Mouse (Mus musculus): ENCODE data around the gene Acox3. TPM values are rescaled to one million over a fixed set of nuclear protein-coding genes. Genes with fewer than 3 reads are reported as not detected.

Acox3 gene
- polyA plus RNA-seq, 1 experiment from 2014 or later = 10.3 TPM

GRCm38 (mm10) chr5:35557946-35558621 is 24.8 kb upstream of the Acox3 start:
- Histone ChIP-seq H3K9me3 (no peaks in the 10 kb centered on the region), H3K36me3 (replicated peaks) (peaks cover 86% of the 10 kb centered on the region), H3K4me3 (no peak overlapping the region), H3K27ac (no peak overlapping the region), H3K4me1 (no peaks in the 10 kb centered on the region), H3K27me3 (ENCODE audit: poor library complexity, severe bottlenecking) (no peaks in the 10 kb centered on the region)
- DNase-seq (ENCODE audit: extremely low spot score, low spot score) = no peak
- 75% methylated on average over 13 of the region's 13 CpGs for whole genome bisulfite sequencing

- Histone ChIP-seq H3K36me3 (replicated peaks) (peaks cover 95% of the 10 kb centered on the region), H3K4me3 (no peak overlapping the region), H3K9me3 (no peaks in the 10 kb centered on the region), H3K4me1 (no peaks in the 10 kb centered on the region), H3K27ac (no peak overlapping the region), H3K27me3 (ENCODE audit: poor library complexity, severe bottlenecking) (no peaks in the 10 kb centered on the region)
- WGBS = 88% methylated on average over 8 of the region's 8 CpGs
- DNase-seq (ENCODE audit: extremely low spot score, low spot score) = no peak
These were observed 23.4 kb upstream of the Acox3 start for GRCm38 (mm10) chr5:35559447-35559846.

GRCm38 (mm10) chr5:35562616-35563015 is 20.2 kb upstream of the Acox3 start:
- WGBS = 94% methylated on average over 2 of the region's 2 CpGs
- Histone ChIP-seq H3K4me1 (no peaks in the 10 kb centered on the region), H3K4me3 (no peak overlapping the region), H3K27me3 (ENCODE audit: poor library complexity, severe bottlenecking) (no peaks in the 10 kb centered on the region), H3K9me3 (no peaks in the 10 kb centered on the region), H3K27ac (no peak overlapping the region), H3K36me3 (replicated peaks) (peaks cover 100% of the 10 kb centered on the region)
- DNase-seq (ENCODE audit: extremely low spot score, low spot score) = no peak

- DNase-seq (ENCODE audit: extremely low spot score, low spot score) = peak; percentile 84
- no peaks in the 10 kb centered on the region for H3K4me1 ChIP-seq
- H3K4me3 ChIP-seq = no peak overlapping the region
- H3K27me3 ChIP-seq (ENCODE audit: poor library complexity, severe bottlenecking) = no peaks in the 10 kb centered on the region
- H3K9me3 ChIP-seq = no peaks in the 10 kb centered on the region
- peaks cover 100% of the 10 kb centered on the region for H3K36me3 ChIP-seq (replicated peaks)
- 0% methylated on average over 1 of the region's 1 CpGs for WGBS
- H3K27ac ChIP-seq = no peak overlapping the region
These were observed 19.4 kb upstream of the Acox3 start for GRCm38 (mm10) chr5:35563449-35563848.

- Histone ChIP-seq H3K9me3 (no peaks in the 10 kb centered on the region), H3K27me3 (ENCODE audit: poor library complexity, severe bottlenecking) (no peaks in the 10 kb centered on the region), H3K4me1 (no peaks in the 10 kb centered on the region), H3K36me3 (replicated peaks) (peaks cover 99% of the 10 kb centered on the region), H3K27ac (no peak overlapping the region), H3K4me3 (no peak overlapping the region)
- WGBS = 95% methylated on average over 9 of the region's 9 CpGs
- DNase-seq (ENCODE audit: extremely low spot score, low spot score) = no peak
These were observed 17.6 kb upstream of the Acox3 start for GRCm38 (mm10) chr5:35565217-35565616.

- Histone ChIP-seq H3K9me3 (no peaks in the 10 kb centered on the region), H3K36me3 (replicated peaks) (peaks cover 99% of the 10 kb centered on the region), H3K27me3 (ENCODE audit: poor library complexity, severe bottlenecking) (no peaks in the 10 kb centered on the region), H3K4me3 (no peak overlapping the region), H3K27ac (no peak overlapping the region), H3K4me1 (no peaks in the 10 kb centered on the region)
- DNase-seq (ENCODE audit: extremely low spot score, low spot score) = no peak
- 91% methylated on average over 4 of the region's 4 CpGs for WGBS
These were observed 16.2 kb upstream of the Acox3 start for GRCm38 (mm10) chr5:35566632-35567031.

GRCm38 (mm10) chr5:35571546-35571945 is 11.3 kb upstream of the Acox3 start:
- peaks cover 20% of the 10 kb centered on the region for H3K4me1 ChIP-seq
- no peaks in the 10 kb centered on the region for H3K9me3 ChIP-seq
- H3K36me3 ChIP-seq (replicated peaks) = peaks cover 72% of the 10 kb centered on the region
- 92% methylated on average over 6 of the region's 6 CpGs for WGBS
- H3K27ac ChIP-seq = no peak overlapping the region
- H3K27me3 ChIP-seq (ENCODE audit: poor library complexity, severe bottlenecking) = no peaks in the 10 kb centered on the region
- no peak overlapping the region for H3K4me3 ChIP-seq
- no peak for DNase-seq (ENCODE audit: extremely low spot score, low spot score)

GRCm38 (mm10) chr5:35574653-35575599 is 7.9 kb upstream of the Acox3 start, which contains the start of gene Trmt44:
Gene Trmt44 (minus strand): TSS chr5:35575070.
- Histone ChIP-seq H3K36me3 (replicated peaks) (peaks cover 39% of the 10 kb centered on the region), H3K27ac (peak within 1 kb of the TSS; percentile 94), H3K9me3 (no peaks in the 10 kb centered on the region), H3K27me3 (ENCODE audit: poor library complexity, severe bottlenecking) (no peaks in the 10 kb centered on the region), H3K4me1 (peaks cover 20% of the 10 kb centered on the region), H3K4me3 (peak within 1 kb of the TSS; percentile 100)
- 4% methylated on average over 56 of the region's 56 CpGs for WGBS
- peak; percentile 94 for DNase-seq (ENCODE audit: extremely low spot score, low spot score)

GRCm38 (mm10) chr5:35576409-35577020 is 6.3 kb upstream of the Acox3 start:
- Histone ChIP-seq H3K36me3 (replicated peaks) (peaks cover 23% of the 10 kb centered on the region), H3K4me1 (peaks cover 20% of the 10 kb centered on the region), H3K4me3 (no peak overlapping the region), H3K27ac (no peak overlapping the region), H3K27me3 (ENCODE audit: poor library complexity, severe bottlenecking) (no peaks in the 10 kb centered on the region), H3K9me3 (no peaks in the 10 kb centered on the region)
- no peak for DNase-seq (ENCODE audit: extremely low spot score, low spot score)
- WGBS = 93% methylated on average over 10 of the region's 10 CpGs

GRCm38 (mm10) chr5:35578411-35578810 is 4.4 kb upstream of the Acox3 start:
- H3K9me3 ChIP-seq = no peaks in the 10 kb centered on the region
- H3K27me3 ChIP-seq (ENCODE audit: poor library complexity, severe bottlenecking) = no peaks in the 10 kb centered on the region
- H3K27ac ChIP-seq = no peak overlapping the region
- no peak for DNase-seq (ENCODE audit: extremely low spot score, low spot score)
- H3K4me3 ChIP-seq = no peak overlapping the region
- H3K36me3 ChIP-seq (replicated peaks) = peaks cover 4% of the 10 kb centered on the region
- peaks cover 30% of the 10 kb centered on the region for H3K4me1 ChIP-seq
- 78% methylated on average over 2 of the region's 2 CpGs for WGBS

GRCm38 (mm10) chr5:35579247-35579893 is 3.5 kb upstream of the Acox3 start:
- no peak overlapping the region for H3K4me3 ChIP-seq

GRCm38 (mm10) chr5:35580156-35580922 is 2.5 kb upstream of the Acox3 start:
- no peaks in the 10 kb centered on the region for H3K27me3 ChIP-seq (ENCODE audit: poor library complexity, severe bottlenecking)

More at GRCm38 (mm10) chr5:35579247-35579893, 3.5 kb upstream of the Acox3 start:
- Histone ChIP-seq H3K27me3 (ENCODE audit: poor library complexity, severe bottlenecking) (no peaks in the 10 kb centered on the region), H3K9me3 (no peaks in the 10 kb centered on the region), H3K36me3 (replicated peaks) (no peaks in the 10 kb centered on the region), H3K4me1 (peaks cover 26% of the 10 kb centered on the region), H3K27ac (no peak overlapping the region)
- DNase-seq (ENCODE audit: extremely low spot score, low spot score) = no peak
- 66% methylated on average over 5 of the region's 5 CpGs for WGBS

More at GRCm38 (mm10) chr5:35580156-35580922, 2.5 kb upstream of the Acox3 start:
- H3K9me3 ChIP-seq = no peaks in the 10 kb centered on the region
- DNase-seq (ENCODE audit: extremely low spot score, low spot score) = no peak
- peaks cover 18% of the 10 kb centered on the region for H3K4me1 ChIP-seq
- 67% methylated on average over 3 of the region's 3 CpGs for WGBS
- H3K27ac ChIP-seq = no peak overlapping the region
- no peaks in the 10 kb centered on the region for H3K36me3 ChIP-seq (replicated peaks)
- H3K4me3 ChIP-seq = no peak overlapping the region
